Mouse (Mus musculus): ENCODE results near the gene Qtrt1. TPM values are rescaled to one million over a fixed set of nuclear protein-coding genes. Genes with fewer than 3 reads are reported as not detected.

The Qtrt1 gene
- total and polyA plus RNA-seq, 3 experiments: 8.3 to 20.8 (median 8.5) TPM

- peaks cover 41% of the 10 kb centered on the region for H3K4me1 ChIP-seq (ENCODE audit: control insufficient read depth, insufficient read depth, low read length)
- DNase-seq: peak in 1 of 2 experiments; percentile 69
- H3K9ac ChIP-seq (ENCODE audit: low read depth, low read length): no peak overlapping the region
- intact Hi-C loops (cut with DNase I): no loop called here
- H3K36me3 ChIP-seq (ENCODE audit: control insufficient read depth, insufficient read depth, low read length): peaks cover 10% of the 10 kb centered on the region; the same call in 1 of the 2 replicates
- peak overlapping the region; percentile 24; the same call in 1 of the 2 replicates for H3K27ac ChIP-seq
- H3K79me2 ChIP-seq (replicated peaks; ENCODE audit: control insufficient read depth, insufficient read depth, low read length): peaks cover 14% of the 10 kb centered on the region
- WGBS: 45% methylated on average over 3 of the region's 3 CpGs
- TF ChIP-seq CTCF (IDR thresholded peaks at IDR 0.05): no peak
- H3K27me3 ChIP-seq (ENCODE audit: control insufficient read depth, insufficient read depth, low read length): no peaks in the 10 kb centered on the region
- no peak overlapping the region for H3K4me3 ChIP-seq
Observed at GRCm38 (mm10) chr9:21438219-21438618, 26.6 kb downstream of the Qtrt1 start.

- intact Hi-C loops (cut with DNase I): no loop called here
Observed at GRCm38 (mm10) chr9:21439456-21439855, 27.8 kb downstream of the Qtrt1 start.

GRCm38 (mm10) chr9:21439914-21440313 is 28.3 kb downstream of the Qtrt1 start:
- intact Hi-C loops (cut with DNase I): no loop called here
- 78% methylated on average over 2 of the region's 2 CpGs for WGBS
- Histone ChIP-seq H3K4me3 (no peak overlapping the region), H3K27me3 (ENCODE audit: control insufficient read depth, insufficient read depth, low read length) (no peaks in the 10 kb centered on the region), H3K27ac (no peak overlapping the region), H3K79me2 (replicated peaks; ENCODE audit: control insufficient read depth, insufficient read depth, low read length) (peaks cover 11% of the 10 kb centered on the region; the same call in 1 of the 2 replicates), H3K4me1 (ENCODE audit: control insufficient read depth, insufficient read depth, low read length) (peaks cover 35% of the 10 kb centered on the region), H3K9ac (ENCODE audit: low read depth, low read length) (no peak overlapping the region), H3K36me3 (ENCODE audit: control insufficient read depth, insufficient read depth, low read length) (peaks cover 10% of the 10 kb centered on the region; the same call in 1 of the 2 replicates)
- TF ChIP-seq CTCF (IDR thresholded peaks at IDR 0.05) (no peak), EP300 (IDR thresholded peaks at IDR 0.05; ENCODE audit: insufficient read depth, low read depth, low read length) (no peak), POLR2A (IDR thresholded peaks at IDR 0.05; ENCODE audit: insufficient read depth, low read depth, low read length) (no peak)
- DNase-seq: no peak

More at GRCm38 (mm10) chr9:21439456-21439855, 27.8 kb downstream of the Qtrt1 start:
- H3K36me3 ChIP-seq (ENCODE audit: control insufficient read depth, insufficient read depth, low read length): peaks cover 10% of the 10 kb centered on the region; the same call in 1 of the 2 replicates
- H3K79me2 ChIP-seq (replicated peaks; ENCODE audit: control insufficient read depth, insufficient read depth, low read length): peaks cover 11% of the 10 kb centered on the region; the same call in 1 of the 2 replicates
- H3K4me1 ChIP-seq (ENCODE audit: control insufficient read depth, insufficient read depth, low read length): peaks cover 33% of the 10 kb centered on the region
- no peaks in the 10 kb centered on the region for H3K27me3 ChIP-seq (ENCODE audit: control insufficient read depth, insufficient read depth, low read length)
- WGBS: 49% methylated on average over 3 of the region's 3 CpGs
- H3K9ac ChIP-seq (ENCODE audit: low read depth, low read length): no peak overlapping the region
- H3K27ac ChIP-seq: no peak overlapping the region
- TF ChIP-seq CTCF (IDR thresholded peaks at IDR 0.05): no peak
- no peak for TF ChIP-seq POLR2A (IDR thresholded peaks at IDR 0.05; ENCODE audit: insufficient read depth, low read depth, low read length)
- no peak for TF ChIP-seq EP300 (IDR thresholded peaks at IDR 0.05; ENCODE audit: insufficient read depth, low read depth, low read length)
- no peak overlapping the region for H3K4me3 ChIP-seq
- no peak for DNase-seq

- Histone ChIP-seq H3K27me3 (ENCODE audit: control insufficient read depth, insufficient read depth, low read length) (no peaks in the 10 kb centered on the region), H3K27ac (no peak overlapping the region), H3K79me2 (replicated peaks; ENCODE audit: control insufficient read depth, insufficient read depth, low read length) (peaks cover 11% of the 10 kb centered on the region; the same call in 1 of the 2 replicates), H3K4me1 (ENCODE audit: control insufficient read depth, insufficient read depth, low read length) (peaks cover 32% of the 10 kb centered on the region), H3K36me3 (ENCODE audit: control insufficient read depth, insufficient read depth, low read length) (peaks cover 10% of the 10 kb centered on the region; the same call in 1 of the 2 replicates), H3K9ac (ENCODE audit: low read depth, low read length) (no peak overlapping the region), H3K4me3 (no peak overlapping the region)
- TF ChIP-seq POLR2A (IDR thresholded peaks at IDR 0.05; ENCODE audit: insufficient read depth, low read depth, low read length) (no peak), EP300 (IDR thresholded peaks at IDR 0.05; ENCODE audit: insufficient read depth, low read depth, low read length) (no peak)
- intact Hi-C loops (cut with DNase I): no loop called here
- no peak for DNase-seq
Observed at GRCm38 (mm10) chr9:21440387-21440786, 28.8 kb downstream of the Qtrt1 start.

- 94% methylated on average over 8 of the region's 8 CpGs for WGBS
- TF ChIP-seq CTCF (IDR thresholded peaks at IDR 0.05): no peak
- TF ChIP-seq EP300 (IDR thresholded peaks at IDR 0.05; ENCODE audit: insufficient read depth, low read depth, low read length): no peak
- no peak for TF ChIP-seq POLR2A (IDR thresholded peaks at IDR 0.05; ENCODE audit: insufficient read depth, low read depth, low read length)
- Histone ChIP-seq H3K4me3 (no peak overlapping the region), H3K36me3 (ENCODE audit: control insufficient read depth, insufficient read depth, low read length) (peaks cover 1% of the 10 kb centered on the region; the same call in 1 of the 2 replicates), H3K27ac (no peak overlapping the region), H3K9ac (ENCODE audit: low read depth, low read length) (no peak overlapping the region), H3K27me3 (ENCODE audit: control insufficient read depth, insufficient read depth, low read length) (no peaks in the 10 kb centered on the region), H3K79me2 (replicated peaks; ENCODE audit: control insufficient read depth, insufficient read depth, low read length) (peaks cover 13% of the 10 kb centered on the region), H3K4me1 (ENCODE audit: control insufficient read depth, insufficient read depth, low read length) (peaks cover 14% of the 10 kb centered on the region)
- intact Hi-C loops (cut with DNase I): no loop called here
- DNase-seq: no peak
Observed at GRCm38 (mm10) chr9:21443853-21444252, 32.2 kb downstream of the Qtrt1 start.

GRCm38 (mm10) chr9:21444574-21444973 is 32.9 kb downstream of the Qtrt1 start:
- Histone ChIP-seq H3K79me2 (replicated peaks; ENCODE audit: control insufficient read depth, insufficient read depth, low read length) (peaks cover 13% of the 10 kb centered on the region), H3K36me3 (ENCODE audit: control insufficient read depth, insufficient read depth, low read length) (no peaks in the 10 kb centered on the region), H3K27me3 (ENCODE audit: control insufficient read depth, insufficient read depth, low read length) (no peaks in the 10 kb centered on the region), H3K4me1 (ENCODE audit: control insufficient read depth, insufficient read depth, low read length) (peaks cover 11% of the 10 kb centered on the region), H3K4me3 (no peak overlapping the region), H3K27ac (no peak overlapping the region), H3K9ac (ENCODE audit: low read depth, low read length) (no peak overlapping the region)
- intact Hi-C loops (cut with DNase I): no loop called here
- no peak for TF ChIP-seq POLR2A (IDR thresholded peaks at IDR 0.05; ENCODE audit: insufficient read depth, low read depth, low read length)
- TF ChIP-seq EP300 (IDR thresholded peaks at IDR 0.05; ENCODE audit: insufficient read depth, low read depth, low read length): no peak
- no peak for TF ChIP-seq CTCF (IDR thresholded peaks at IDR 0.05)
- 39% methylated on average over 4 of the region's 4 CpGs for WGBS
- DNase-seq: no peak
